Mouse (Mus musculus) stomach, embryonic 16.5 days (tissue): ENCODE measurements around the gene Rnf151. TPM values are rescaled to one million over a fixed set of nuclear protein-coding genes. Genes with fewer than 3 reads are reported as not detected.

Experiments
- ATAC-seq: fragments of 200-750 bp; cut with Nextera tagmentation; 2 replicates; pipeline ENCODE4 v1.8.0; 2017; ENCODE audit warnings: moderate number of reproducible peaks, moderate TSS enrichment; ENCODE audit not compliant: insufficient read depth, low FRiP score
- H3K27ac ChIP-seq: fragments of 300-500 bp; sonication (generic); 2 replicates; pipeline ENCODE4 v1.5.1; 2014; ENCODE audit warnings: low read length
- H3K27me3 ChIP-seq: fragments of 300-500 bp; sonication (generic); 2 replicates; pipeline ENCODE4 v1.6.1; 2014; ENCODE audit warnings: low read length, control low read depth, mixed read lengths; ENCODE audit not compliant: control insufficient read depth, insufficient read depth
- H3K36me3 ChIP-seq: fragments of 300-500 bp; sonication (generic); 2 replicates; pipeline ENCODE4 v1.6.1; 2014; ENCODE audit warnings: low read length; ENCODE audit not compliant: control insufficient read depth, insufficient read depth
- H3K4me1 ChIP-seq: fragments of 300-500 bp; sonication (generic); 2 replicates; pipeline ENCODE4 v1.6.1; 2014; ENCODE audit warnings: low read length, control low read depth, mixed read lengths; ENCODE audit not compliant: control insufficient read depth, insufficient read depth
- H3K4me2 ChIP-seq: fragments of 300-500 bp; sonication (generic); 2 replicates; pipeline ENCODE4 v1.6.1; 2014; ENCODE audit warnings: low read depth, low read length, mixed read lengths
- H3K4me3 ChIP-seq: fragments of 300-500 bp; sonication (generic); replicated peaks from 2 replicates; pipeline ENCODE4 v1.5.1; 2014; ENCODE audit warnings: mild to moderate bottlenecking, low read length
- H3K9ac ChIP-seq: fragments of 300-500 bp; sonication (generic); 2 replicates; pipeline ENCODE4 v1.6.1; 2014; ENCODE audit warnings: low read length
- H3K9me3 ChIP-seq: fragments of 300-500 bp; sonication (generic); replicated peaks from 2 replicates; pipeline ENCODE4 v1.6.1; 2016; ENCODE audit warnings: low read length, control low read depth; ENCODE audit not compliant: control insufficient read depth
- WGBS: fragments of 180-500 bp; shearing (Covaris S2); extraction: QIAGEN DNeasy Blood & Tissue Kit; methylation state at CpG from one replicate; pipeline ENCODE4 v1.1.7; 2014; 5-methylcytosine and 5-hydroxymethylcytosine counted together
- polyA plus RNA-seq: library from polyadenylated mRNA; unstranded; fragments of >200 nt; fragmentation: Nextera tagmentation; extraction: Ambion mirVana; gene quantifications from 2 replicates; pipeline ENCODE4 v1.2.1, GENCODE M21; 2015

Rnf151 gene
- polyA plus RNA-seq, 1 experiment from 2014 or later, result 0.14 TPM

GRCm38 (mm10) chr17:24686514-24686913 lies 31.3 kb downstream of the Rnf151 start:
- Histone ChIP-seq H3K4me2 (no peak overlapping the region), H3K9me3 (no peaks in the 10 kb centered on the region), H3K4me3 (no peak overlapping the region), H3K4me1 (peaks cover 12% of the 10 kb centered on the region), H3K36me3 (no peaks in the 10 kb centered on the region), H3K27me3 (peaks cover 44% of the 10 kb centered on the region), H3K27ac (no peak overlapping the region), H3K9ac (no peak overlapping the region)
- WGBS, result 26% methylated on average over 16 of the region's 16 CpGs
- ATAC-seq, result no peak

- Histone ChIP-seq H3K4me2 (no peak overlapping the region), H3K27me3 (no peaks in the 10 kb centered on the region), H3K4me1 (peaks cover 11% of the 10 kb centered on the region; the same call in 1 of the 2 replicates), H3K36me3 (peaks cover 23% of the 10 kb centered on the region), H3K9me3 (no peaks in the 10 kb centered on the region), H3K27ac (peak overlapping the region; percentile 27; the same call in 1 of the 2 replicates), H3K4me3 (no peak overlapping the region), H3K9ac (peak overlapping the region; percentile 11; the same call in 1 of the 2 replicates)
- 81% methylated on average over 24 of the region's 24 CpGs for WGBS
- ATAC-seq, result peak; percentile 87
These were observed 40.3 kb downstream of the Rnf151 start for GRCm38 (mm10) chr17:24677500-24678080.

GRCm38 (mm10) chr17:24676877-24677276 lies 41.0 kb downstream of the Rnf151 start:
- no peak for ATAC-seq
- Histone ChIP-seq H3K27ac (no peak overlapping the region), H3K36me3 (peaks cover 23% of the 10 kb centered on the region), H3K4me1 (peaks cover 18% of the 10 kb centered on the region), H3K27me3 (no peaks in the 10 kb centered on the region), H3K9me3 (no peaks in the 10 kb centered on the region), H3K4me2 (no peak overlapping the region), H3K9ac (no peak overlapping the region), H3K4me3 (no peak overlapping the region)
- 89% methylated on average over 5 of the region's 5 CpGs for WGBS

- Histone ChIP-seq H3K4me3 (no peak overlapping the region), H3K36me3 (peaks cover 23% of the 10 kb centered on the region), H3K27me3 (no peaks in the 10 kb centered on the region), H3K4me1 (peaks cover 25% of the 10 kb centered on the region), H3K9ac (no peak overlapping the region), H3K9me3 (no peaks in the 10 kb centered on the region), H3K4me2 (no peak overlapping the region), H3K27ac (no peak overlapping the region)
- ATAC-seq, result no peak
- WGBS, result 56% methylated on average over 2 of the region's 2 CpGs
These were observed 41.7 kb downstream of the Rnf151 start for GRCm38 (mm10) chr17:24676187-24676586.

DNA sequence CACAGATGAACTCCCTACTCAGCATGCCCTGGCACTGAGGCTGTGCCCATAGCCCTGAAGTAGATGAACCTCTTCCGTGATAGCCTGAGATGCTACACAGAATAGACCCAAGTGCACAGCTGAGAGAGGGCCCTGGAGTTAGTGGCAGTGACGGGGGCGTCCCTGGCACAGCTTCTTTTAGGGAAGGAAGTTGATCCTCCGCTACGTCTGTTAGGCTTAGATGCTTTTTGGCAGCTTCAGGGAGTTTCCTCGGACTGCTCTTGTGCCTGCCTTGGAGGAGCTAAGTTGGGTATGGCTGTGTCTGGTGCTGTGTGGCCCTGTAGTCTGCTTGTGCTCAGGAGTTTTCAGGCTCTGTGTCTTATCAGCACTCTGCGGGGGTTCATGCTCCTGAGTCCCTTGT lies 43.6 kb downstream of the Rnf151 start:
- Histone ChIP-seq H3K27ac (no peak overlapping the region), H3K36me3 (peaks cover 13% of the 10 kb centered on the region; the same call in 1 of the 2 replicates), H3K4me2 (no peak overlapping the region), H3K9me3 (no peaks in the 10 kb centered on the region), H3K9ac (no peak overlapping the region), H3K4me1 (peaks cover 34% of the 10 kb centered on the region), H3K27me3 (no peaks in the 10 kb centered on the region), H3K4me3 (no peak overlapping the region)
- no peak for ATAC-seq
- WGBS, result 78% methylated on average over 7 of the region's 7 CpGs

DNA sequence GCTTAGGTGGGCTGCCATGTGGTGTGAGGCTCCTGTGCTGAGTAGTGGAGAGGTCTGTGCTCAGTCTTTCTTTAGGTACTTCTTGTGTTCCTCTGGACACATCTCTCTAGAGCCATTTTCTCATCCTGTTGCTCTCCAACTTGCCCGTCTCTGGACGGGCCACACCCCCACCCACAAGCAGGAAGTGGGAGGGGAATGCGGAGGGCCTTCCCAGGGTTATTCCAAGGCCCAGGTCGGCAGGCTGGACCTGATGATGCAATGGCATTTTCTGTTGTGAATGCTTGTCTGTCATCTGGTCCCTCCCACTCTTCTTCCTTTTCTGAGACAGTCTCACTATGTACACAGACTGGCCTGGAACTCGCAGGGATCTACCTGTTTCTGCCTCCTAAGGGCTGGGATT lies 45.7 kb downstream of the Rnf151 start:
- Histone ChIP-seq H3K27ac (peak overlapping the region; percentile 40; the same call in 1 of the 2 replicates), H3K36me3 (no peaks in the 10 kb centered on the region; the same call in 1 of the 2 replicates), H3K4me1 (peaks cover 33% of the 10 kb centered on the region), H3K4me3 (peak overlapping the region; percentile 7; the same call in 1 of the 2 replicates), H3K27me3 (no peaks in the 10 kb centered on the region), H3K4me2 (peak overlapping the region; percentile 35), H3K9ac (peak overlapping the region; percentile 38), H3K9me3 (no peaks in the 10 kb centered on the region)
- no peak; the same call in 1 of the 2 replicates for ATAC-seq
- 10% methylated on average over 5 of the region's 5 CpGs for WGBS

GRCm38 (mm10) chr17:24671346-24671745 lies 46.5 kb downstream of the Rnf151 start:
- Histone ChIP-seq H3K9ac (peak overlapping the region; percentile 99), H3K4me3 (no peak overlapping the region; the same call in 1 of the 2 replicates), H3K4me1 (peaks cover 33% of the 10 kb centered on the region), H3K27me3 (no peaks in the 10 kb centered on the region), H3K27ac (0 out of 2 replicates have a peak overlapping the region, but pooled peaks have one; percentile 40), H3K4me2 (peak overlapping the region; percentile 96), H3K9me3 (no peaks in the 10 kb centered on the region), H3K36me3 (no peaks in the 10 kb centered on the region)
- WGBS, result 54% methylated on average over 5 of the region's 5 CpGs
- no peak for ATAC-seq

DNA sequence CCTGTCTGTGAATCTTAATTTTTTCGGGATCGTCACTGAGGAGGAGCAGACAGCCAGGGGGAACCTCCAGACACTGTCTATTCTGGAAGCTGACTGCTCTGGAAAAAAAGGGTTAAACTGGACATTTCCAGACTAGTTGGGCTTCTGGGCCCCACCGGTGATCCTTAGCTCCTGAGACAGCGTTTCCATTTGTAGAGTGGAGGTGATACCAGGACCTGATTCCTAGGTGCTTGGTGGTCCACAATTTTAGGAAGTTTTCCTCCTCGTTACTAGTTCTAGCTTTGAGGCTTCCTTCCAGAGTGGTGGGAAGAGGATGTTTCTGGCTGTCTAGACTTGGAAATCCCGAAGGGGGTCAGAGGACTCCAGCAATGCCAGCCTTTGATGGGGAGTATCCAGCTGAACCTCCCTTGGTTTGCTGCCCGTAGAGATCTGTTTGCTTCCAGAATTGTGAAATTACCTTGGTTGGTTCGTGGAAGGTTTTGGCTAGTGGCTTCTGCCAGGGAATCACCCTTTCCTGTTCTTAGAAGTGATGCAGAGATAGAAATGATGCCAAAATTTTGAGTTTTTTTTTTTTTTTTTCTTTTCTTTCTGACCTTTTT lies 47.5 kb downstream of the Rnf151 start:
- Histone ChIP-seq H3K9me3 (no peaks in the 10 kb centered on the region), H3K36me3 (no peaks in the 10 kb centered on the region), H3K4me3 (peak overlapping the region; percentile 99), H3K4me1 (peaks cover 33% of the 10 kb centered on the region), H3K4me2 (peak overlapping the region; percentile 96), H3K9ac (peak overlapping the region; percentile 99), H3K27ac (peak overlapping the region; percentile 86), H3K27me3 (no peaks in the 10 kb centered on the region)
- WGBS, result 6% methylated on average over 8 of the region's 8 CpGs
- no peak; the same call in 1 of the 2 replicates for ATAC-seq

- peaks cover 33% of the 10 kb centered on the region for H3K4me1 ChIP-seq
- H3K27ac ChIP-seq, result peak within 1 kb of the TSS; percentile 86
- no peaks in the 10 kb centered on the region for H3K36me3 ChIP-seq
- peak within 1 kb of the TSS; percentile 99 for H3K9ac ChIP-seq
- WGBS, result under 1% methylated on average over 75 of the region's 80 CpGs
- H3K27me3 ChIP-seq, result no peaks in the 10 kb centered on the region
- peak within 1 kb of the TSS; percentile 96 for H3K4me2 ChIP-seq
- H3K4me3 ChIP-seq, result peak within 1 kb of the TSS; percentile 99
- H3K9me3 ChIP-seq, result no peaks in the 10 kb centered on the region
- ATAC-seq, result peak; percentile 98
These were observed 48.2 kb downstream of the Rnf151 start, which contains the start of gene Zfp598 for GRCm38 (mm10) chr17:24669545-24670245. Zfp598 (plus strand) TSS chr17:24669687.
